Mouse (Mus musculus) hematopoietic stem cell, adult 5-6 weeks (primary cell): ENCODE data around the gene Calu. TPM values are rescaled to one million over a fixed set of nuclear protein-coding genes. Genes with fewer than 3 reads are reported as not detected.
"Not testable (repeated sequence)": the region's sequence is repeated elsewhere in the genome, so short reads cannot be mapped to it uniquely, and the experiment has no call there.

ENCODE experiments used
- ATAC-seq, 2 experiments: fragments of 125-278 bp in 1 of 2; replicated peaks in 1 of 2; 2 replicates each; pipeline ENCODE4 v1.8.0; 2016 to 2017; ENCODE audit warnings: inconsistent platforms in 2 of 2, mild to moderate bottlenecking in 2 of 2, moderate number of reproducible peaks in 2 of 2, low read depth in 1 of 2, moderate TSS enrichment in 1 of 2; ENCODE audit not compliant: low FRiP score in 2 of 2, poor library complexity in 2 of 2, severe bottlenecking in 2 of 2, insufficient read depth in 1 of 2, low TSS enrichment in 1 of 2
- total RNA-seq: library from RNA; stranded (forward); fragments of 172-1452, 232-1000 nt; gene quantifications from 2 replicates; pipeline ENCODE4 v1.2.3, GENCODE M21; 2017

Calu gene
- 162 and 228 TPM in 2 replicates for total RNA-seq

DNA sequence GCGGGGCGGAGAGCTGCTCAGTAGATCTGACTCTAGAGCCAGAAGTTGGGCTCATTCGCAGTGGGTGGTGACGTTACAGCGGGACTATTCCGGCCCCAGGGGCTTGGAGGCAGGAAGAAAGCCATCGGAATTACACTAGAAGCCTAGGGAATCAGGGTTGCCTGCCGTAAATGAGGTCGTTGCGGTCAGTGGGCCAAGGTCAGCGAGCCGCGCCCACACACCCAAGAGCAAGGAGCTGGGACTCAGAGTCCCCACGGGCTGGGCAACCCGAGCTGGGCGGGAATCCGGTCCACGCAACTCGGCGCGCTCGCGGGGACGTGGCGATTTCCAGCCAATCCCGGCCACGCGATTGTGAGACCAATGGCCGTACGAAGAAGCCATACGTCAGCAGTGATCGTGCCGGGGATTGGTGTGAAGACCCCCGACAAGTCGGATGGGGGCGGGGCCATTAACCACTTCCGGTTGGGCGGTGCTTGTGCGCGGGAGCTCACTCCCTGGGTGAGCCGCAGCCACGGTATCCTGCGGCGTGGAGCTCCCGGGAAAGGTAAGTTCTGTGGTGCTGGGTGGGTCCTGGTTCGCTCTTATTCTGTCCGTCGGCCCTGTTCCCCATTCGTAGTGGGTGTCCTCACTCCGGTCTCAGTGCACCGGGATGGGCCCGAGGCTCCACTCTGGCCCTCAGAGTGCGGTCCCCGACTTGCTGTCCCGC, at the start of gene Calu:
Calu (plus strand) TSS at position 405 of the 706 bp plus-strand sequence.
- peak; percentile 97 to 99 for ATAC-seq

DNA sequence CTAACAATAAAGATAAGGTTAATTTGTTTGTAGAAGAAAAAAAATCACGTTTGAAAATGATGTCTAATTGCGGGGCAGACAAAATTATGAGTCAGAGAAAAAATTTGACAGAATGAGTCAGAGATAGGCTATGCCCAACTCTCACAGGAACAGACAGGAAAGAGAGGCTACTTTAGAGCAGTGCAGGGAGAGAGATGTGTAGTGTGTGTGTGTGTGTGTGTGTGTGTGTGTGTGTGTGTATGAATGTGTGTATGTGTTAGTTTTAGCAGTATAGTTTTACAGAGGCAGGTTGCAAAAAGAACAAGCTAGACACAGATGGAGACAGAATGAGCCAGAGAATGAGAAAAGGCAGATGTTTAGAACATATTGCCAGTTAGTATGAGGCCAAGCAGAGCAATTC, 48.8 kb upstream of the Calu start:
- no peak for ATAC-seq

DNA sequence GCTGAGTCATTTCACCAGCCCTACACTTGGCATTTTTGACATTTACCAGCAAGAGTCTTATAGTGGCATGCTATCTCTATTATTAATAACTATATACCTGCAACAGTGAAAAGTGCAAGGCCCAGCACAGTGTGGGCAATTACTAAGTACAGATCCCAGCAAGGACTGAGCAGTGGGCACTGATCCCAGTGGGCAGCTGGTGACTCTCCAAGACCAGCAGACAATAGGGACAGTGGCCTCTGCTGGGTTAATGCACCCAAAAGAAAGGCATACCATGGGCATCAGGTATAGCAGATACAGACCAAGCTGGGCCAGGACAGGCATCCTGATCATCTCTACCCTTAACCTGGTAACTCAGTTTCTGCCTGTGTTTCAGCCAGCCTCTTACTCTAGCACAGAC, 44.6 kb upstream of the Calu start:
- ATAC-seq = no peak

DNA sequence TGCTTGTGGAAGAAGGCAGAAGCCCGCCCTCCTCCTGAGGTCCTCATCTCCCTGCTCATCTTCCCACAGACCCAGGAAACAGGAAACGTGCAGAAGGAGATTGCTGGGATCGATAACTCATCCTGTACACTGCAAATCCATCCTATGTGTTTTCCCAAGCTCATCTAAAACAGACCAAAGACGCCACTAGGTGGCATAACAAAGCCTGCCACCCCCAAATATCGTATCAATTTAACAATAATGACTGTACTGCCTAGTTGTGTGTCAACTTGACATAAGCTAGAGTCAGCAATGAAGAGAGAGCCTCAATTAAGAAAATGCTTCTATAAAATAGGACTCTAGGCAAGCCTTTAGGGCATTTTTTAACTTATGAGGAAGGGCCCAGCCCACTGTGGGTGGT, 44.1 kb upstream of the Calu start:
- ATAC-seq = no peak

DNA sequence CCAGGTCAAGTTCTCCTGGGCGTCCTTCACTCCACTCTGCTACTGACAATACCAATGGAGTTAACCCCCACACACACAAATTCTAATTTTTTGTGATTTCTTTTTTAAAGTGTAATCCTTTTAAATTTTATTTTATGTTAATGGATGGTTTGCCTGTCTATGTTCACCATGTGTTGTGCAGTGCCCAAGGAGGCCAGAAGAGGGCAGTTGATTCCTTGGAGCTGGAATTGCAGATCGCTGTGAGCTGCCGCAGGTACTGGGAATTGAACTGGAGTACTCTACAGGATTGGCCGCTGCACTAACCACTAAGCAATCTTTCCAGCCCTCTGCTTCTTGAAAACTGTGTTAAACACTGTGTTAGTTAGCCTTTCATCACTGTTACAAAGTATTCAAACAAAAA, 42.4 kb upstream of the Calu start:
- ATAC-seq = no peak

DNA sequence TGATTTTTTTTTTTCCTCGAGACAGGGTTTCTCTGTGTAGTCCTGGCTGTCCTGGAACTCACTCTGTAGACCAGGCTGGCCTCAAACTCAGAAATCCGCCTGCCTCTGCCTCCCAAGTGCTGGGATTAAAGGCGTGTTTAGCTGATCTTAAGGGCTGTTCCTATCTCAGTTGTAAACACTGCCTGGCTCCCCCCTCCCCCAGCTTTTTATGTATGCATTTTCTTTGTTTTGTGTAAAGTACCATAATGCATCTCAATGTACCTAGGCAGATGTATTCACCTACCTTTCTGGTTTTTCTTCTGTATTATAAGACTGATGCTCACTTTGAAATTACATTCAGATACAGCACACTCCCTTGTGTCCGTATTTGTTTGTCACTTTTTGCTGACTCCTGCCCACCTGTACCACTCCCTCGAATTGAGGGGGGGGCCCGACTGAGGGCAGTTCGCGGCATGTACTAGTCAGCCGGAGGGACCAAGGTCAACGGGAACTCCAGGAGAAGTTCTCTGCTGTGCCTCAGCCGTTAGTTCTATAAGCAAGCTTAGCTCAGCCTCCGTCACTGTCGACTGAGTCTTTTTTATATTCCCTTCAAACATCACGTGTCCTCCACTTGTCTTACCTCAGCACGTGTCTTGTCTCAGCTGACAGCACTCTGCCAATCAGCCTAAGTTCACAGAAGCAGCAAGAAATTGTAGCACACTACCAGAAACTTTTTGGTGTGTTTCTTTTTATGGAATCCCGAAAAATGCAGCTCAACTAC, 38.8 kb upstream of the Calu start:
- no peak for ATAC-seq

DNA sequence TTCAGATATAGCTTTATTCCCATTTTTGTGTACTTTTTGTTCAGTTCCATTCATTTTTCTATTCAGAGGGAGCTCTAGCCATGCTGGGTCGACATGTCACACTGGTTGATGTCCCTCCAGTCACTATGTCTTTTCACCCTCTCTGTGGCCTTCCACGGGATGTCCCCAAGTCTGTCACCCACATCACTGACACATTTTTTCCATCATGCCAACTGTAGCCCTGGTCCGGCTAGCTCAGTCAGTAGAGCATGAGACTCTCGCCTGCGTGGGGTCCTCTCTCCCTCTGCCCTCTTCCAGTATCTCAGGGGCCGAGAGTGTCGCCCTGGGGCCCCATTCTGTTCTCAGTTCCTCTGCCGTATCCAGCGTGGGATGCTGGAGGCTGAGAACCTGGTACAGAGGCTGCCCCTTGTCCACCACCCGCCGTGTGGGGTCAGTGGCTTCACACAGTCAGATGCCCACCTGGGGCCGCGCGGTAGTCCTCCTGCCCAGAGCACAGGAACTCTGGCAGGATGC, 34.1 kb upstream of the Calu start:
- no peak for ATAC-seq

DNA sequence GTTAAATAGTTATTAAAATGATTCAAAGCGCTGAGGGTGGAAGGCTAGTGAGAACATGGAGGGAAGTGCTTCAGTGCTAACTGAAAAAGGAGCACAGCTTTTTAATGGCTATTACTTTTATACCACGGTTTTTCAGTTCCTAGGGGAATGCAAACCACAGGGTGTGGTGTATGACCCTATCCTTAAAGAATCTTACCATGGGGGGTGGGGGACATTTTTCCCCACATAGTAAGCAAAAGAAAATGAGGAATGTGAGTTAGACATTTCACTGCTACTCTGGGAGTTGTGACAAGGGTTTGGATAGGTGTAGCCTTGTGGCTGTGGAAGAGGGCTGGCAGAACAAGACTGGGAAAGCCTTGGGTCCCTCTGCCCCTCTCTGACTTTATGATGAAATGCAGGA, 30.6 kb upstream of the Calu start:
- no peak for ATAC-seq

DNA sequence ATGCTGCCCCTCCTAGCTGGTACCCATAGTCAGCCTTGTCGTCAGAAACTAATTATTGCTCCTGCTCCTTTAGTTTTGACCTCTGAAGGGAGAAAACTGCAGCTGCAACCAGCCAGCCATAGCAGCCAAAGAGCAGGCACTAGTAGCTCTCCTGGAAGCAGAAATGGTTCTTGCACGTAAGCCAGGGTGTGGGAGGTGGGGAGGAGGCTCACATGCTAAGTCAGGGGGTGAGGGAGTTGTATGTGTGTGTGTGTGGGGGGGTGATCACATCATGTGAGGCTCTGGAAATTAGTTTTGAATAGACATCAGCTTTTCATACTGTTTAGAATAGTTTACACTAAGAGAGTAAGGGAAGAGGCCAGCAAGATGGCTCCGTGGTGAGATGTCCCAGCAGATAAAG, 29.9 kb upstream of the Calu start:
- no peak for ATAC-seq

DNA sequence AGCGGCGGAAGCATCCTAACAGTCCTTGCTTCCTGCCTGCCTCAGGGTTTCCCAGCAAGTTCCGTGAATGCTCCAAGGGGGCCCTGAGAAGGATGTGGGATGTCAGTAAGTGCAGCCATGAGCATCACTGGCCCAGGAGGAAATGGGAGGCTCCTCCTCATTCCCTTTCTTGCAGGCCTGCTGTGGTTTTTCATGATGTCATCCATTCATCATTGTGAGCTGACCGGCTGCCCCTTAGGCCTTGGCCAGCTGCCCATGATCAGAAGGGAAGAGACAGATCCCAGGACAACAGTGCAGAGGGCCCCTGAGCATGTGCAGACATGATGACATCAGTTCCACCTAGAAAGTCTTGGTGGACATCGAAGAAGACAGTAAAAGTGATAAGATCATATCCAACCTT, 29.0 kb upstream of the Calu start, which contains the start of gene Fam71f1:
Fam71f1 (plus strand) TSS at position 262 of the 400 bp plus-strand sequence.
- no peak for ATAC-seq

DNA sequence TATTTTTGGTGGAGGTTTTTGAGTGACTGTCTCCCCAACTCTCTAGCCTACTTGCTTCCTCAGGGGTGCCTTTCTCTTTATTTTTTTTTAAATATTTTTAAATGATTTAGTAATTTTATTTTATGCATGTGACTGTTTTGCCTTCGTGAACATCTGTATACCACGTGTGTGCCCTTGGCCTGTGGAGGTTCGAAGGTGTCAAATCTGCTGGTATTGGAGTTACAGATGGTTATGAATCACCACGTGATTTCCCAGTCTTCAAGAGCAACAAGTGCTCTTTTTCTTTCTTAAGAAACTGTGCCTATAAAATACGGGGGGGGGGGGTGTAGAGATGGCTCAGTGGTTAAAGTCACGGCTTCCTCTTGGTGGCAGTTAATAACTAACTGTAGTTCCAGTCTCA, 26.3 kb upstream of the Calu start:
- no peak for ATAC-seq

DNA sequence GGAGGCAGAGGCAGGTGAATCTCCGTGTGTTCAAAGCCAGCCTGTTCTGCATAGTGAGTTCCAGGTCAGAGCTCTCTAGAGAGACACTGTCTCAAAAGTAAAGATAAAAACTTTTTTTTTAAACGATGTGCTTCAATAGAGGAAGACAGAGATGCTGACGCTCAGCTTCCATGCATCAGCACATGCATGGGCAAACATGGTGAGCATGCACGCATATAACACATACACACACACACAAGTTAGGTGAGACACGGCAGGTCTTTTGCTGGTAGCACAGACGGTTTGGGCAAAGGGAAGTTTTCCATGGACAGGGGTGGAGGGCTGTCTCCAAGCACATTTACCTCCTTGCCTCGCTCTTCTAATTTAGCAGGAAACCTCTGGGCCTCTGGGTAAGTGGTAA, 25.7 kb upstream of the Calu start:
- no peak for ATAC-seq

DNA sequence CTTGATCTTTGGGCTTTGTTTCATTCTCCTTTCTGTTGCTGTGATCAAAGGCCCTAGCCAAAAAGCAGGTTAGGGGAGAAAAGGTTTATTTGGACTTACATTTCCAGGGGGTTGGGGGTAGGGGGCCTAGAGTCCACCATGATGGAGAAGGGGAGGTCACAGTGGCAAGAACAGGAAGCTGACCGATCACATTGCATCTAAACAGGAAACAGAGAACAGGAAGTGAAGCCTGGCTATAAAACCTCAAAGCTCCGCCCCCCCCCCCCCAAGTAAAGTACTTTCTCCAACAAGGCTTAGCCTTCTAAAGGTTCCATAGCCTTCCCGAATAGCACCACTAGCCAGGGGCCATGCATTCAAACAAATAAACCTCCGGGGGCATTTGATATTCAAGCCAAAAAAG, 25.1 kb upstream of the Calu start:
- ATAC-seq = no peak

DNA sequence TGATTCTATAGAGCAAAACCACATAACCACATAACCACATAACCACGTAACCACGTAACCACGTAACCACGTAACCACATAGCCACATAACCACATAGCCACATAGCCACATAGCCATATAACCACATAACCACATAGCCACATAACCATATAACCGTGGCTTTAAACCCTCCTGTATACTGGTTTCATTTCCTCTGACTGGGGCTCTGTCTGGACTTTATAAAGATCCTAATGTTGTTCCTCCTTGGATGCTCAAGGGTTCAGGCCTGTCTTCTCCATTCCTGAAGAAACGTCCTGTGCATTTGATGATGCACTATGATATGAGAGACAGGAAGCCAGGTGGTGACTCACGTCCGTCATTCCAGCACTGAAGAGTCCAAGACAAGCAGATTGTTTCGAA, 20.9 kb upstream of the Calu start:
- no peak for ATAC-seq

DNA sequence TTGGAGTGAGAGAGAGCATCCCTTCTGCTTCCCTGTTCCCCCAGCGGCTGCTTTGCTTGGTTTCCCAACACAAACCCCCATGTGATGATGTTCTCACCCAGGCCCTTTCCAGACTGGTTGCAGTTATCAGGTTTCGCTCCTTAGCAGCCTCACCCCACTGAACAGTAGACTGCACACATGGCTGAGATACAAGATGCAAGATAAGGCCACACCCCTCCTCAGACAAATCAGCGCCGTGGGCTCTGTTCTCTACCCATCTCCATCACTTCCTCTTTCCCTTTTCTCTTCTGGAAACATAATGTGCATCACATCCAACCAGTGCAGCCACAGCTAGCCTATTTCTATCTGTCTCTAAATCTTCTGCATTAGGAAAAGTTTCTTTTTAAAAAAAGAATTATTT, 18.4 kb upstream of the Calu start:
- ATAC-seq = no peak

DNA sequence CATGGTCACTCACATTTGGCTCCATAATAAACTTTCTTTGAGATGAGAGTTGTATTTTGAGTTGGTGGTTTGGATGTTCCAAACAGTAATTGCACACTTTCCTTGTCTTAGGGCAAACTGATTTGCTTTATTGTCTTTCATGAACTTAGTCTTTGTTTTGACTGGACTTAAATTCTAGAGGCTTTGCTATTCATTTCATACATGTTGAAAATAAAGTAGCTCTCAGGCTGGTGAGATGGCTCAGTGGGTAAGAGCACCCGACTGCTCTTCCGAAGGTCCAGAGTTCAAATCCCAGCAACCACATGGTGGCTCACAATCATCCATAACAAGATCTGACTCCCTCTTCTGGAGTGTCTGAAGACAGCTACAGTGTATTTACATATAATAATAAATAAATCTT, 1.4 kb upstream of the Calu start:
- not testable (repeated sequence) for ATAC-seq

DNA sequence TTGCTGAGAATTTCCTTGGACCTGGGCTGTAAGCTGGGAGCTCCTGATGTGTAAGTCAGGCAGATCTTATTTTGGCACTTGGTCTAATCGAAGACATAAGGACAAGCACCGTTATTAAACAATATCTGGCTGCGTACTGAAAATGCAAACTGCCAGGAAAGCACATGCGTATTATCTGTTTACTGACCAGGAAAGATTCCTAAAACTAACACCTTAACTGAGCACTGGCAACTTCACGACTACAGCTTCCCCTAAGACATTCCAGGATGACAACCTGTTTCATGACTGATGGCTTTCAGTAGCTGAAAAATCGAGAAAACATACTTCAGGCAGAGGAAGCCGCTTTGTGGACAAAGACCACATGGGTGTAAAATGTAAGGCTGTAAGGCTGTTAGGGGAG, 680 bp upstream of the Calu start:
- no peak for ATAC-seq

DNA sequence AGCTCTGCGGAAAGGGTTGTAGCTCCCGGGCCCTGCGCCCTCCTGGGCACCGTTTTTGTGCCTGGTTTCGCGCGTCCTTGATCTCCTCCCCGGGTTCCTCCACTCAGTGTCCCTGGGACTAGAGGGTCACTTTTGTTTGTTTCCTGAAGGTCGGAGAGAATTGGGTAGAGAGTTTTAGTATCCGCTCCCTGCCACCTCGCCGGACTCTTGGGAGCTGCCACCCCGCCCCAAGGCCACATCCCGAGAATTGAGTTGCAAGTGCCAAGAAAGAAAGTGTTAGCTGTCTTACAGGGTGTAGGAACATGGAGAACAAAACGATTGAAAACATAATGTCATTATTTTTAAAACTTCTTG, 479 bp downstream of the Calu start:
- ATAC-seq = no peak

DNA sequence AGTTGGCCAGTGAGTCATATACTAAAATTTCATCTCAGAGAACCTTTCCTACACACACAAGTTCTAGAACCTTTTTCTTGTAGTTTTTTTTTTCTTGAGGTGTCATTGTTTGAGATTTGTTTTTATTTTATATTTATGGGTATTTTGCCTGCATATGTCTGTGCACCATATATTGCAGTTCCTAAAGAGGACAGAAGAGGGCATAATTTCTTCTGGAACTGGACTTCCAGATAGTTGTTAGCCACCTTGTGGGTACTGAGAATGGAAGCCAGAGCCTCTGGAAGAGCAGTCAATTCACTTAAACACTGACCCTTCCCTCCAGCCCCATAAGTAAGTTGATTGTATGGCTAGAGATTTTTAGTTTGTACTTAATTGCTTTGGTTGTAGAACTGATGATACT, 3.7 kb downstream of the Calu start:
- ATAC-seq = no peak
